Mouse (Mus musculus): Measurements from ENCODE around the gene Tmem52. TPM values are rescaled to one million over a fixed set of nuclear protein-coding genes. Genes with fewer than 3 reads are reported as not detected.
"Not testable (repeated sequence)": the region's sequence is repeated elsewhere in the genome, so short reads cannot be mapped to it uniquely, and the experiment has no call there.

Gene Tmem52
- polyA plus RNA-seq (2015; fragmentation: Nextera tagmentation; extraction: Ambion mirVana) = 1.6 and 2.1 TPM in 2 replicates

GRCm38 (mm10) chr4:155468952-155469351 is at the start of gene Tmem52:
TSS of gene Tmem52 (plus strand) at chr4:155469114.
- ATAC-seq = peak; percentile 86
- Histone ChIP-seq H3K4me1 (ENCODE audit: insufficient read depth, low read depth, low read length) (peaks cover 4% of the 10 kb centered on the region; the same call in 1 of the 2 replicates), H3K27ac (ENCODE audit: low read length) (no peak within 1 kb of the TSS), H3K4me3 (ENCODE audit: low read depth, low read length) (peak within 1 kb of the TSS; percentile 30), H3K27me3 (replicated peaks; ENCODE audit: insufficient read depth, low read length) (no peaks in the 10 kb centered on the region), H3K4me2 (replicated peaks; ENCODE audit: low read depth, low read length) (peak within 1 kb of the TSS; percentile 59), H3K36me3 (ENCODE audit: insufficient read depth, low read length) (no peaks in the 10 kb centered on the region), H3K9me3 (ENCODE audit: low read length) (no peaks in the 10 kb centered on the region), H3K9ac (replicated peaks; ENCODE audit: low read depth) (0 out of 2 replicates have a peak within 1 kb of the TSS, but pooled peaks have one; percentile 16)
- 9% methylated on average over 15 of the region's 21 CpGs for WGBS
- DNase-seq (ENCODE audit: low spot score) = peak; percentile 79
- no peak for TF ChIP-seq EP300 (IDR thresholded peaks at IDR 0.05)
- TF ChIP-seq CTCF (IDR thresholded peaks at IDR 0.05) = no peak

DNA sequence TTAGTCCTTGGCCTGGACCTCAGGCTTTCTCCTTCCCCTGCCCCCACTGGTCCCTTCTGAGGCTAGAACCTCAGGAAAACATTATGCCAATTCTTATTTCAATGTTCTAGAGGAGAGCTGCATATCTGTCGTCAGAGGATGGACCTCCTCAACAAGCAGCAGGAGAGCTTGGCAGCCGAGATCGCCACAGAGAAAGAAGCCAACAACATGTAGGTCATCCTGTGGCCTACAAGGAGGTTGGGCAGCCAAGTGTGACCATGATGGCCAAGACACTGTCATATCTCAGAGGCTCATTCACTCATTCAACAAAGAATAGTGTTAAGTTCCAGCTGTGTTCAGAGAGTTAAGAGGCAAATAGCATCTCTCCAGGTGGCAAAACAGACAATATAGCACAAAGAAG is 48.8 kb upstream of the Tmem52 start:
- WGBS = 88% methylated on average over 3 of the region's 3 CpGs
- no peak overlapping the region for H3K4me3 ChIP-seq (ENCODE audit: low read depth, low read length)
- no peaks in the 10 kb centered on the region for H3K36me3 ChIP-seq (ENCODE audit: insufficient read depth, low read length)
- no peak for TF ChIP-seq EP300 (IDR thresholded peaks at IDR 0.05)
- no peak for TF ChIP-seq CTCF (IDR thresholded peaks at IDR 0.05)
- DNase-seq (ENCODE audit: low spot score) = no peak
- no peak for ATAC-seq
- H3K4me2 ChIP-seq (replicated peaks; ENCODE audit: low read depth, low read length) = no peak overlapping the region
- no peaks in the 10 kb centered on the region for H3K27me3 ChIP-seq (replicated peaks; ENCODE audit: insufficient read depth, low read length)
- no peaks in the 10 kb centered on the region for H3K4me1 ChIP-seq (ENCODE audit: insufficient read depth, low read depth, low read length)
- no peak overlapping the region for H3K9ac ChIP-seq (replicated peaks; ENCODE audit: low read depth)
- H3K9me3 ChIP-seq (ENCODE audit: low read length) = no peaks in the 10 kb centered on the region
- no peak overlapping the region for H3K27ac ChIP-seq (ENCODE audit: low read length)

- 0 out of 2 replicates have a peak overlapping the region, but pooled peaks have one; percentile 5 for H3K4me2 ChIP-seq (replicated peaks; ENCODE audit: low read depth, low read length)
- WGBS = 67% methylated on average over 20 of the region's 30 CpGs
- not testable (repeated sequence) for H3K27ac ChIP-seq (ENCODE audit: low read length); ATAC-seq; H3K4me1 ChIP-seq (ENCODE audit: insufficient read depth, low read depth, low read length); H3K9ac ChIP-seq (replicated peaks; ENCODE audit: low read depth); H3K36me3 ChIP-seq (ENCODE audit: insufficient read depth, low read length); H3K9me3 ChIP-seq (ENCODE audit: low read length); H3K27me3 ChIP-seq (replicated peaks; ENCODE audit: insufficient read depth, low read length); DNase-seq (ENCODE audit: low spot score); H3K4me3 ChIP-seq (ENCODE audit: low read depth, low read length)
Measured at GRCm38 (mm10) chr4:155421412-155422370, 47.2 kb upstream of the Tmem52 start.

GRCm38 (mm10) chr4:155423988-155424387 is 44.9 kb upstream of the Tmem52 start:
- Histone ChIP-seq H3K4me1 (ENCODE audit: insufficient read depth, low read depth, low read length) (no peaks in the 10 kb centered on the region), H3K9ac (replicated peaks; ENCODE audit: low read depth) (no peak overlapping the region), H3K4me3 (ENCODE audit: low read depth, low read length) (no peak overlapping the region), H3K36me3 (ENCODE audit: insufficient read depth, low read length) (no peaks in the 10 kb centered on the region), H3K4me2 (replicated peaks; ENCODE audit: low read depth, low read length) (no peak overlapping the region), H3K27me3 (replicated peaks; ENCODE audit: insufficient read depth, low read length) (no peaks in the 10 kb centered on the region), H3K9me3 (ENCODE audit: low read length) (no peaks in the 10 kb centered on the region), H3K27ac (ENCODE audit: low read length) (no peak overlapping the region)
- DNase-seq (ENCODE audit: low spot score) (no peak), ATAC-seq (no peak)
- 73% methylated on average over 5 of the region's 5 CpGs for WGBS
- TF ChIP-seq EP300 (IDR thresholded peaks at IDR 0.05) = no peak
- no peak for TF ChIP-seq CTCF (IDR thresholded peaks at IDR 0.05)

DNA sequence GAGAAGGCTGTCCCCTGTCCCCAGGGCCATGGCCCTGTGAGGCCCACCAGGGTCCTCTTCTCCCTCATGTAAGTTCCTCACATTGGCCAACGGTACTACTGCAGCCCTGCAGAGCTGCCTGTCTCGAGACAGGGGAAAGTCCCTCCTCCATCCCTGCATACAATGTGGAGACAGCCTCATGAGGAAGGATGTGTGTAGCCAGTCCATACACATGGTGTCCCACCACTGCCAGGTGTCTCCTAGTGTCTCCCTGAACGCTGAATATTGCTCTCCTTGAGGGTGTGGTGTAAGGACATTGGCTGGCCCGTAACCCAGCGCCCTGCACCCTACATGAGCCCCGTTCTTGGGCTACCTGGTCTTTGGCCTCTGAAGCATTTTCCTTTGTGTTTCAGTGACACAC is 42.6 kb upstream of the Tmem52 start:
- Histone ChIP-seq H3K36me3 (ENCODE audit: insufficient read depth, low read length) (no peaks in the 10 kb centered on the region), H3K27me3 (replicated peaks; ENCODE audit: insufficient read depth, low read length) (no peaks in the 10 kb centered on the region), H3K4me1 (ENCODE audit: insufficient read depth, low read depth, low read length) (no peaks in the 10 kb centered on the region), H3K4me2 (replicated peaks; ENCODE audit: low read depth, low read length) (no peak overlapping the region), H3K4me3 (ENCODE audit: low read depth, low read length) (no peak overlapping the region), H3K9ac (replicated peaks; ENCODE audit: low read depth) (no peak overlapping the region), H3K27ac (ENCODE audit: low read length) (no peak overlapping the region), H3K9me3 (ENCODE audit: low read length) (no peaks in the 10 kb centered on the region)
- ATAC-seq (no peak), DNase-seq (ENCODE audit: low spot score) (no peak)
- 68% methylated on average over 6 of the region's 6 CpGs for WGBS
- TF ChIP-seq CTCF (IDR thresholded peaks at IDR 0.05) = no peak
- no peak for TF ChIP-seq EP300 (IDR thresholded peaks at IDR 0.05)

- ATAC-seq (no peak), DNase-seq (ENCODE audit: low spot score) (no peak)
- no peak for TF ChIP-seq EP300 (IDR thresholded peaks at IDR 0.05)
- no peak for TF ChIP-seq CTCF (IDR thresholded peaks at IDR 0.05)
Measured at GRCm38 (mm10) chr4:155428442-155428841, 40.5 kb upstream of the Tmem52 start.

More at GRCm38 (mm10) chr4:155428442-155428841, 40.5 kb upstream of the Tmem52 start:
- Histone ChIP-seq H3K4me2 (replicated peaks; ENCODE audit: low read depth, low read length) (no peak overlapping the region), H3K4me3 (ENCODE audit: low read depth, low read length) (no peak overlapping the region), H3K27me3 (replicated peaks; ENCODE audit: insufficient read depth, low read length) (no peaks in the 10 kb centered on the region), H3K27ac (ENCODE audit: low read length) (no peak overlapping the region), H3K36me3 (ENCODE audit: insufficient read depth, low read length) (no peaks in the 10 kb centered on the region), H3K4me1 (ENCODE audit: insufficient read depth, low read depth, low read length) (no peaks in the 10 kb centered on the region), H3K9ac (replicated peaks; ENCODE audit: low read depth) (no peak overlapping the region), H3K9me3 (ENCODE audit: low read length) (no peaks in the 10 kb centered on the region)

Measured in lung, postnatal 0 days (tissue).